Mouse (Mus musculus) spleen, adult 2 months (tissue): ENCODE measurements around the gene Gpr3.

ENCODE experiments used
- CTCF ChIP-seq: fragments of 200-500 bp; IDR thresholded peaks from 2 replicates; pipeline ENCODE4 v1.5.1; 2011; ENCODE audit warnings: mild to moderate bottlenecking, inconsistent platforms; ENCODE audit not compliant: insufficient read depth, insufficient read length, insufficient replicate concordance; ENCODE audit errors: extremely low read depth
- POLR2A ChIP-seq: fragments of 200-500 bp; IDR thresholded peaks from 2 replicates; pipeline ENCODE4 v1.6.1; 2011; ENCODE audit warnings: low read depth, low read length, inconsistent platforms

DNA sequence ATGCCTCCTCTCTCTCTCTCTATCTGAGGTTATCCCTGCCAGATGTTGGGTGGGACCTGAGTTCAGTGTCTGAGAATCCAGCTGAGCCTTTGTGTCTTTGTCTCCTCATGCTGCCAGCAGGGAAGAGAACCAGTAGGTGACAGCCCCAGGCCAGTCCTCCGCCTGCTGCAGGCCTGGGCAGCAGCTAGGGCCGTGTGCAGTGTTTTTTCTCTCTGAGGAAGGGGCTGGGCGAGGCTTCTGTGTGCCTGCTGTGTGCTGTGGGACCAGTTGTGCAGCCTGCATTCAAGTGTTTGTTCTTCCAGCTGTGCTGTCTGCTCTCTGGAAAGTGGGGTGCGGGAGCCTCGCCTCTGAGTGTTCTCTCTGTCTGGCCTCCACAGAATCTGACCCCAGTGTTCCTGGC is 11.5 kb upstream of the Gpr3 start:
- TF ChIP-seq CTCF (no peak), POLR2A (no peak)
